Mouse (Mus musculus): Measurements from ENCODE around the gene Pxk.
A peak's percentile ranks its signal among the peaks of the same experiment; 100 is the strongest.
"Not testable (repeated sequence)": the region's sequence is repeated elsewhere in the genome, so short reads cannot be mapped to it uniquely, and the experiment has no call there.

The Pxk gene

GRCm38 (mm10) chr14:8146611-8147223, 48.7 kb downstream of the Pxk start:
- no peak for DNase-seq (ENCODE audit: low spot score)

GRCm38 (mm10) chr14:8148842-8149241, 50.8 kb downstream of the Pxk start:
- DNase-seq (ENCODE audit: low spot score) = no peak

- no peak for DNase-seq (ENCODE audit: low spot score)
These were observed 53.7 kb downstream of the Pxk start for GRCm38 (mm10) chr14:8151757-8152156.

- DNase-seq (ENCODE audit: low spot score) = no peak
These were observed 56.1 kb downstream of the Pxk start for GRCm38 (mm10) chr14:8154072-8154471.

- DNase-seq (ENCODE audit: low spot score) = no peak
These were observed 58.9 kb downstream of the Pxk start for GRCm38 (mm10) chr14:8156947-8157346.

GRCm38 (mm10) chr14:8158721-8159120, 60.7 kb downstream of the Pxk start:
- no peak for DNase-seq (ENCODE audit: low spot score)

GRCm38 (mm10) chr14:8159141-8159540, 61.1 kb downstream of the Pxk start:
- no peak for DNase-seq (ENCODE audit: low spot score)

- peak; percentile 54 for DNase-seq (ENCODE audit: low spot score)
These were observed 63.8 kb downstream of the Pxk start for GRCm38 (mm10) chr14:8161777-8162176.

GRCm38 (mm10) chr14:8164463-8164862, 66.5 kb downstream of the Pxk start:
- peak; percentile 62 for DNase-seq (ENCODE audit: low spot score)

GRCm38 (mm10) chr14:8172507-8173410, 74.7 kb downstream of the Pxk start, which contains the start of gene Pdhb:
Gene Pdhb, minus strand, starts transcription at chr14:8173025.
- DNase-seq (ENCODE audit: low spot score) = peak; percentile 100

- not testable (repeated sequence) for DNase-seq (ENCODE audit: low spot score)
These were observed 75.7 kb downstream of the Pxk start for GRCm38 (mm10) chr14:8173542-8174250.

- DNase-seq (ENCODE audit: low spot score) = no peak
These were observed 76.6 kb downstream of the Pxk start for GRCm38 (mm10) chr14:8174634-8175033.

GRCm38 (mm10) chr14:8176251-8176650, 78.2 kb downstream of the Pxk start:
- peak; percentile 56 for DNase-seq (ENCODE audit: low spot score)

- DNase-seq (ENCODE audit: low spot score) = no peak
These were observed 82.5 kb downstream of the Pxk start for GRCm38 (mm10) chr14:8180371-8181035.

GRCm38 (mm10) chr14:8183330-8183729, 85.3 kb downstream of the Pxk start:
- no peak for DNase-seq (ENCODE audit: low spot score)

- DNase-seq (ENCODE audit: low spot score) = no peak
These were observed 88.5 kb downstream of the Pxk start for GRCm38 (mm10) chr14:8186278-8187045.

GRCm38 (mm10) chr14:8190556-8190955, 92.5 kb downstream of the Pxk start:
- no peak for DNase-seq (ENCODE audit: low spot score)

- DNase-seq (ENCODE audit: low spot score) = no peak
These were observed 93.4 kb downstream of the Pxk start for GRCm38 (mm10) chr14:8191331-8191965.

GRCm38 (mm10) chr14:8192727-8193126, 94.7 kb downstream of the Pxk start:
- no peak for DNase-seq (ENCODE audit: low spot score)

- DNase-seq (ENCODE audit: low spot score) = no peak
These were observed 102.8 kb downstream of the Pxk start for GRCm38 (mm10) chr14:8200769-8201168.

- no peak for DNase-seq (ENCODE audit: low spot score)
These were observed 103.7 kb downstream of the Pxk start for GRCm38 (mm10) chr14:8201715-8202114.

Data from testis, postnatal 10 days (tissue).